In the genomic region with DNA sequence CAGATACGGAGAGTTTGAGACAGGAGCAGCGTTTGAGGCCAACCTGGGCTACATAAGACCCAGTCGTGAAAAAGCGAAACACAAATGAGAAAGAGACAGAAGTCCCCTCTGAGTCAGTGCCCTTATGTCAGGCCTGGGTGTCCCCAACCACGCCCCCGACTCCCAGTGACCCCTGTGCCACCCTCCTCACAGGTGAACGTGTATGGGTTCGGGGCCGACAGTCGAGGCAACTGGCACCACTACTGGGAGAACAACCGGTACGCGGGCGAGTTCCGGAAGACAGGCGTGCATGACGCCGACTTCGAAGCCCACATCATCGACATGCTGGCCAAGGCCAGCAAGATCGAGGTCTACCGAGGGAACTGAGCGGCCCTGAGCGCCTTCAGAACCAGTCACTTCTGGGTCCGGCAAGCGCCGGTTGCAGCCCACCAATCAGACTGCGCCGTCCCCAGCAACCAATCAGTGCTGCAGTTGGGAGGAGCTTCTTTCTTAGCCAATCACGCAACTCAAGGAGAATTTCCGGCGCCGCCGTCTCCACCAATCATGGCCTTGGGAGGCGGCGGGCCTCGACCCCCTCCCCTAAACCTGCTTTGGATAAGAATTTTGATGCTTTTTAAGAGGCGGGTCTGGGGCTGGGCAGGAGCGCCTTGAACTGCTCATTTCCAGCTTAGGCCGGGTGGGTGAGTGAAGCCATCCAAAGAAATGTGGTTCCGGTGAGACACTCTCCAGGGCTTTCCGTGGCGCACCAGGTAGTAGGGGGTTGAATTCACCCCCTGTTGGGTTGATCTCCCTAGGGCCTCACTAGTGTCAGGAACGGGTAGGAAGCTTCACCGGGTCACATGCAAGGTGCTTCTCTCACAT, we compare ENCODE assay signal across 8 mouse cellular contexts. TPM values are rescaled to one million over a fixed set of nuclear protein-coding genes. Genes with fewer than 3 reads are reported as not detected.
DNase-seq lines count a peak whose midpoint lies in the region; ATAC-seq and TF ChIP-seq lines count a peak whose summit lies in the region.

No protein-coding gene starts in this region.

- H3K9me3 ChIP-seq in hindbrain, embryonic 11.5 days (ENCODE audit: control insufficient read depth, low read length): no peaks in the 10 kb centered on the region
- H3K9me3 ChIP-seq in lung, embryonic 14.5 days (ENCODE audit: low read depth, low read length): no peaks in the 10 kb centered on the region
- no peaks in the 10 kb centered on the region for H3K9me3 ChIP-seq in neural tube, embryonic 15.5 days (replicated peaks)

- peaks cover 5% of the 10 kb centered on the region; the same call in 1 of the 2 replicates for H3K4me1 ChIP-seq in hindbrain, embryonic 11.5 days (replicated peaks; ENCODE audit: control insufficient read depth, insufficient read depth, low read length)
- H3K4me1 ChIP-seq in lung, embryonic 14.5 days (ENCODE audit: insufficient read depth): no peaks in the 10 kb centered on the region
- peaks cover 15% of the 10 kb centered on the region for H3K4me1 ChIP-seq in neural tube, embryonic 15.5 days
- H3K4me1 ChIP-seq in testis, adult 2 months (ENCODE audit: control insufficient read depth, insufficient read depth, low read length): peaks cover 13% of the 10 kb centered on the region

- H3K9ac ChIP-seq in hindbrain, embryonic 11.5 days (ENCODE audit: low read depth, low read length): peak overlapping the region; percentile 60
- peak overlapping the region; percentile 58 for H3K9ac ChIP-seq in lung, embryonic 14.5 days
- peak overlapping the region; percentile 54 for H3K9ac ChIP-seq in neural tube, embryonic 15.5 days (replicated peaks)

- H3K27ac ChIP-seq in hindbrain, embryonic 11.5 days (ENCODE audit: low read depth, low read length): 0 out of 2 replicates have a peak overlapping the region, but pooled peaks have one; percentile 27
- H3K27ac ChIP-seq in lung, embryonic 14.5 days (ENCODE audit: low read depth): 0 out of 2 replicates have a peak overlapping the region, but pooled peaks have one; percentile 15
- peak overlapping the region; percentile 75 for H3K27ac ChIP-seq in neural tube, embryonic 15.5 days (replicated peaks)
- H3K27ac ChIP-seq in testis, adult 2 months (ENCODE audit: control insufficient read depth, insufficient read depth, low read depth, low read length): peak overlapping the region; percentile 95

- peak; percentile 95 for TF ChIP-seq POLR2A in testis, adult 2 months (IDR thresholded peaks at IDR 0.05; ENCODE audit: control insufficient read depth, low read depth, low read length)

- 6% methylated on average over 45 of the region's 45 CpGs for WGBS in hindbrain, embryonic 11.5 days
- WGBS in lung, embryonic 14.5 days: 7% methylated on average over 45 of the region's 45 CpGs
- 5% methylated on average over 45 of the region's 45 CpGs for WGBS in neural tube, embryonic 15.5 days

- H3K27me3 ChIP-seq in hindbrain, embryonic 11.5 days (ENCODE audit: control insufficient read depth, insufficient read depth, low read length): no peaks in the 10 kb centered on the region
- H3K27me3 ChIP-seq in lung, embryonic 14.5 days (ENCODE audit: insufficient read depth, low read length): no peaks in the 10 kb centered on the region
- H3K27me3 ChIP-seq in neural tube, embryonic 15.5 days (replicated peaks): no peaks in the 10 kb centered on the region
- no peaks in the 10 kb centered on the region for H3K27me3 ChIP-seq in testis, adult 2 months (ENCODE audit: control insufficient read depth, insufficient read depth, low read length)

- ATAC-seq in hindbrain, embryonic 11.5 days (ENCODE audit: low FRiP score): peak; percentile 99
- peak; percentile 95 for ATAC-seq in lung, embryonic 14.5 days (ENCODE audit: insufficient read depth)
- ATAC-seq in neural tube, embryonic 15.5 days (ENCODE audit: low FRiP score): peak; percentile 98

- H3K36me3 ChIP-seq in hindbrain, embryonic 11.5 days (ENCODE audit: control insufficient read depth, insufficient read depth, low read length): 0 out of 2 replicates have a peak, but pooled peaks cover 2% of the 10 kb centered on the region
- H3K36me3 ChIP-seq in lung, embryonic 14.5 days (ENCODE audit: insufficient read depth): peaks cover 31% of the 10 kb centered on the region
- H3K36me3 ChIP-seq in neural tube, embryonic 15.5 days: peaks cover 40% of the 10 kb centered on the region
- H3K36me3 ChIP-seq in testis, adult 2 months (ENCODE audit: control insufficient read depth, insufficient read depth, low read length): peaks cover 2% of the 10 kb centered on the region

- no peak for TF ChIP-seq CTCF in lung, embryonic 14.5 days (IDR thresholded peaks at IDR 0.05; ENCODE audit: low read depth)
- TF ChIP-seq CTCF in testis, adult 2 months (IDR thresholded peaks at IDR 0.05; ENCODE audit: control insufficient read depth, insufficient read depth, insufficient replicate concordance, low read depth, low read length): no peak

- H3K4me3 ChIP-seq in hindbrain, embryonic 11.5 days (ENCODE audit: low read depth, low read length): peak overlapping the region; percentile 43
- peak overlapping the region; percentile 43 for H3K4me3 ChIP-seq in lung, embryonic 14.5 days (ENCODE audit: low read depth, low read length)
- H3K4me3 ChIP-seq in neural tube, embryonic 15.5 days (replicated peaks): peak overlapping the region; percentile 53
- peak overlapping the region; percentile 98 for H3K4me3 ChIP-seq in testis, adult 2 months (ENCODE audit: control insufficient read depth, low read depth, low read length)

- peak overlapping the region; percentile 64 for H3K4me2 ChIP-seq in hindbrain, embryonic 11.5 days (replicated peaks; ENCODE audit: low read depth, low read length)
- peak overlapping the region; percentile 86 for H3K4me2 ChIP-seq in lung, embryonic 14.5 days
- H3K4me2 ChIP-seq in neural tube, embryonic 15.5 days: peak overlapping the region; percentile 94

- DNase-seq in R1 (ENCODE audit: low read depth, low spot score): peak; percentile 99
- peak; percentile 80 to 86 for DNase-seq in cerebellum, postnatal 14 days
- peak; percentile 91 to 92 for DNase-seq in frontal cortex, postnatal 14 days (ENCODE audit: low spot score in 2 of 2)
- peak; percentile 93 for DNase-seq in hindbrain, embryonic 11.5 days (ENCODE audit: low spot score)
- DNase-seq in layer of hippocampus, adult 9-10 months (ENCODE audit: low spot score): peak; percentile 93
- DNase-seq in lung, embryonic 14.5 days: peak; percentile 96

RNA-seq across cellular contexts. Expression of gene Ddx19a, which starts 27.5 kb away (rescaled TPM):
- polyA plus RNA-seq in hindbrain, embryonic 11.5 days (2014; fragmentation: Nextera tagmentation; extraction: Ambion mirVana): 29.8 and 32.8 TPM in 2 replicates
- 19.1 and 21.0 TPM in 2 replicates for polyA plus RNA-seq in lung, embryonic 14.5 days (2014; fragmentation: Nextera tagmentation; extraction: Ambion mirVana)
- 9.8 and 11.6 TPM in 2 replicates for polyA plus RNA-seq in neural tube, embryonic 15.5 days (2015; fragmentation: Nextera tagmentation; extraction: Ambion mirVana)
- 5.1 and 5.8 TPM in 2 replicates for polyA plus RNA-seq in testis, adult 2 months (2012; rRNA removed)

RNA-seq across cellular contexts. Expression of gene St3gal2, which starts 50.4 kb away (rescaled TPM):
- 10.6 and 11.8 TPM in 2 replicates for polyA plus RNA-seq in hindbrain, embryonic 11.5 days (2014; fragmentation: Nextera tagmentation; extraction: Ambion mirVana)
- 11.3 and 13.0 TPM in 2 replicates for polyA plus RNA-seq in lung, embryonic 14.5 days (2014; fragmentation: Nextera tagmentation; extraction: Ambion mirVana)
- 23.1 and 24.4 TPM in 2 replicates for polyA plus RNA-seq in neural tube, embryonic 15.5 days (2015; fragmentation: Nextera tagmentation; extraction: Ambion mirVana)
- polyA plus RNA-seq in testis, adult 2 months (2012; rRNA removed): 3.4 and 4.7 TPM in 2 replicates

Comparison
In these comparisons a context has a peak if more than half of its experiments do, and no peak if none do; other contexts are left out.
1. Peak in every context shown above with its lines: DNase-seq, ATAC-seq, H3K4me3 ChIP-seq and H3K27ac ChIP-seq.
2. H3K27ac ChIP-seq: peak in every context shown above with its lines; median percentile 95 in testis, adult 2 months; 75 in neural tube, embryonic 15.5 days; 27 in hindbrain, embryonic 11.5 days; 15 in lung, embryonic 14.5 days.
3. H3K4me3 ChIP-seq: peak in every context shown above with its lines; median percentile 98 in testis, adult 2 months; 53 in neural tube, embryonic 15.5 days; 43 in hindbrain, embryonic 11.5 days; 43 in lung, embryonic 14.5 days.